ENCODE assay signal across 9 mouse cellular contexts in genomic region chr14:11551892-11552291, GRCm38 (mm10). TPM values are rescaled to one million over a fixed set of nuclear protein-coding genes. Genes with fewer than 3 reads are reported as not detected.
DNase-seq lines count a peak whose midpoint lies in the region; ATAC-seq and TF ChIP-seq lines count a peak whose summit lies in the region.
"Had no signal": no experiment of that assay in that cellular context is flagged by ENCODE, and none has a peak within 500 bp of the region (broad histone marks: within the 10 kb centered on the region; RNA-seq: fewer than 3 reads in every experiment).

No protein-coding gene starts in this region.

- WGBS in heart, embryonic 10.5 days, result 12% methylated on average over 11 of the region's 11 CpGs
- WGBS in embryonic facial prominence, embryonic 14.5 days, result 12% methylated on average over 11 of the region's 11 CpGs
- WGBS in intestine, postnatal 0 days, result 20% methylated on average over 11 of the region's 11 CpGs
- 32% methylated on average over 11 of the region's 11 CpGs for WGBS in midbrain, embryonic 16.5 days

- H3K27ac ChIP-seq in heart, embryonic 10.5 days, result 0 out of 2 replicates have a peak overlapping the region, but pooled peaks have one; percentile 22
- H3K27ac ChIP-seq in embryonic facial prominence, embryonic 14.5 days (replicated peaks; ENCODE audit: low read depth, low read length), result no peak overlapping the region
- H3K27ac ChIP-seq in intestine, postnatal 0 days (ENCODE audit: low read depth, low read length), result no peak overlapping the region
- no peak overlapping the region for H3K27ac ChIP-seq in midbrain, embryonic 16.5 days (ENCODE audit: low read length)

- no peaks in the 10 kb centered on the region for H3K9me3 ChIP-seq in heart, embryonic 10.5 days
- no peaks in the 10 kb centered on the region for H3K9me3 ChIP-seq in embryonic facial prominence, embryonic 14.5 days (ENCODE audit: control insufficient read depth, low read length)
- no peaks in the 10 kb centered on the region for H3K9me3 ChIP-seq in intestine, postnatal 0 days (ENCODE audit: control insufficient read depth)
- no peaks in the 10 kb centered on the region for H3K9me3 ChIP-seq in midbrain, embryonic 16.5 days (replicated peaks; ENCODE audit: control insufficient read depth, low read length, poor library complexity, severe bottlenecking)

- intact Hi-C loops in left cerebral cortex, postnatal 14 days (cut with DNase I), result loop anchor here (5.0 to 10.0 kb wide), 4 partner anchors 260 to 590 kb away; no protein-coding TSS in a partner anchor

- no peak for TF ChIP-seq CTCF in intestine, postnatal 0 days (IDR thresholded peaks at IDR 0.05; ENCODE audit: low read depth)

- H3K4me1 ChIP-seq in heart, embryonic 10.5 days, result peaks cover 24% of the 10 kb centered on the region
- H3K4me1 ChIP-seq in embryonic facial prominence, embryonic 14.5 days (ENCODE audit: control insufficient read depth, insufficient read depth, low read length), result peaks cover 9% of the 10 kb centered on the region; the same call in 1 of the 2 replicates
- H3K4me1 ChIP-seq in intestine, postnatal 0 days (replicated peaks; ENCODE audit: control insufficient read depth, insufficient read depth, low read length), result 0 out of 2 replicates have a peak, but pooled peaks cover 4% of the 10 kb centered on the region
- H3K4me1 ChIP-seq in midbrain, embryonic 16.5 days (ENCODE audit: control insufficient read depth, insufficient read depth, low read length), result peaks cover 12% of the 10 kb centered on the region

- peak overlapping the region; percentile 90; the same call in 1 of the 2 replicates for H3K9ac ChIP-seq in embryonic facial prominence, embryonic 14.5 days (ENCODE audit: low read depth, low read length)
- no peak overlapping the region for H3K9ac ChIP-seq in intestine, postnatal 0 days (ENCODE audit: low read depth, low read length)
- no peak overlapping the region for H3K9ac ChIP-seq in midbrain, embryonic 16.5 days (ENCODE audit: low read depth, low read length)

- H3K27me3 ChIP-seq in heart, embryonic 10.5 days (ENCODE audit: insufficient read depth, poor library complexity, severe bottlenecking), result no peaks in the 10 kb centered on the region
- no peaks in the 10 kb centered on the region for H3K27me3 ChIP-seq in embryonic facial prominence, embryonic 14.5 days (replicated peaks; ENCODE audit: control insufficient read depth, insufficient read depth, low read length)
- no peaks in the 10 kb centered on the region for H3K27me3 ChIP-seq in intestine, postnatal 0 days (replicated peaks; ENCODE audit: control insufficient read depth, insufficient read depth, low read length)
- H3K27me3 ChIP-seq in midbrain, embryonic 16.5 days (ENCODE audit: control insufficient read depth, insufficient read depth, low read depth, low read length), result no peaks in the 10 kb centered on the region
- H3K27me3 ChIP-seq: CH12.LX had no signal

- peak overlapping the region; percentile 91 for H3K4me2 ChIP-seq in embryonic facial prominence, embryonic 14.5 days (ENCODE audit: low read depth, low read length)
- peak overlapping the region; percentile 97 for H3K4me2 ChIP-seq in intestine, postnatal 0 days (replicated peaks; ENCODE audit: low read depth)
- peak overlapping the region; percentile 88 for H3K4me2 ChIP-seq in midbrain, embryonic 16.5 days (ENCODE audit: low read length)

- no peak for DNase-seq in heart, embryonic 10.5 days (ENCODE audit: low spot score)
- no peak for DNase-seq in heart, adult 18-20 months
- DNase-seq in embryonic facial prominence, embryonic 14.5 days (ENCODE audit: low spot score), result no peak
- DNase-seq in right cerebral cortex, adult 18-20 months, result no peak
- no peak for DNase-seq in adrenal gland, adult 8-10 months
- DNase-seq in left cerebral cortex, postnatal 14 days (ENCODE audit: low spot score in 2 of 2), result no peak

- no peak for ATAC-seq in embryonic facial prominence, embryonic 14.5 days (ENCODE audit: low read depth)
- ATAC-seq in intestine, postnatal 0 days, result no peak
- ATAC-seq in midbrain, embryonic 16.5 days, result no peak

- H3K36me3 ChIP-seq in heart, embryonic 10.5 days, result no peaks in the 10 kb centered on the region
- H3K36me3 ChIP-seq in embryonic facial prominence, embryonic 14.5 days (ENCODE audit: control insufficient read depth, insufficient read depth, low read length), result no peaks in the 10 kb centered on the region
- H3K36me3 ChIP-seq in intestine, postnatal 0 days (ENCODE audit: control insufficient read depth, insufficient read depth), result no peaks in the 10 kb centered on the region
- no peaks in the 10 kb centered on the region for H3K36me3 ChIP-seq in midbrain, embryonic 16.5 days (ENCODE audit: control insufficient read depth, insufficient read depth, low read length)

- peak overlapping the region; percentile 70 for H3K4me3 ChIP-seq in heart, embryonic 10.5 days
- peak overlapping the region; percentile 78 for H3K4me3 ChIP-seq in embryonic facial prominence, embryonic 14.5 days (ENCODE audit: low read depth, low read length)
- H3K4me3 ChIP-seq in intestine, postnatal 0 days (ENCODE audit: low read depth, low read length), result peak overlapping the region; percentile 79
- peak overlapping the region; percentile 87 for H3K4me3 ChIP-seq in midbrain, embryonic 16.5 days (ENCODE audit: low read depth, low read length)

RNA-seq across cellular contexts. Expression of gene Ptprg, which starts 1.4 kb away (rescaled TPM):
- polyA plus RNA-seq in heart, embryonic 10.5 days (2016; fragmentation: Nextera tagmentation; extraction: Ambion mirVana), result 22.2 and 22.8 TPM in 2 replicates
- 10 to 100 TPM; 46.4 to 51.8 TPM for total RNA-seq in heart, adult 18-20 months (2021)
- polyA plus RNA-seq in embryonic facial prominence, embryonic 14.5 days (2014; fragmentation: Nextera tagmentation; extraction: Ambion mirVana), result 23.5 and 28.2 TPM in 2 replicates
- polyA plus RNA-seq in intestine, postnatal 0 days (2015; fragmentation: Nextera tagmentation; extraction: Ambion mirVana), result 3.7 and 6.9 TPM in 2 replicates
- polyA plus RNA-seq in midbrain, embryonic 16.5 days (2015; fragmentation: Nextera tagmentation; extraction: Ambion mirVana), result 37.6 and 40.6 TPM in 2 replicates
- total RNA-seq in adrenal gland, adult 8-10 months (2022), result 100 to 1,000 TPM in 3 of 4 experiments, 10 to 100 TPM in 1; 96.2 to 135 (median 118) TPM
- total RNA-seq in left cerebral cortex, postnatal 14 days (2021), result 100 to 1,000 TPM; 123 TPM
